Mouse (Mus musculus): ENCODE measurements around the gene Cacna2d3. TPM values are rescaled to one million over a fixed set of nuclear protein-coding genes. Genes with fewer than 3 reads are reported as not detected.

The Cacna2d3 gene
- polyA plus RNA-seq, 1 experiment from 2014 or later: 0.45 TPM

GRCm38 (mm10) chr14:29164653-29165030, 557.0 kb downstream of the Cacna2d3 start:
- no peaks in the 10 kb centered on the region for H3K36me3 ChIP-seq (ENCODE audit: insufficient read depth)
- no peaks in the 10 kb centered on the region for H3K4me1 ChIP-seq (ENCODE audit: insufficient read depth)
- H3K9ac ChIP-seq: no peak overlapping the region
- TF ChIP-seq CTCF (IDR thresholded peaks at IDR 0.05; ENCODE audit: low read depth): no peak
- no peak overlapping the region for H3K4me3 ChIP-seq (ENCODE audit: low read depth, low read length)
- H3K4me2 ChIP-seq: no peak overlapping the region
- WGBS: 82% methylated on average over 6 of the region's 6 CpGs
- no peaks in the 10 kb centered on the region for H3K9me3 ChIP-seq (ENCODE audit: low read depth, low read length)
- DNase-seq: no peak
- H3K27ac ChIP-seq (ENCODE audit: low read depth): no peak overlapping the region
- ATAC-seq (ENCODE audit: insufficient read depth): no peak
- no peaks in the 10 kb centered on the region for H3K27me3 ChIP-seq (ENCODE audit: insufficient read depth, low read length)

DNA sequence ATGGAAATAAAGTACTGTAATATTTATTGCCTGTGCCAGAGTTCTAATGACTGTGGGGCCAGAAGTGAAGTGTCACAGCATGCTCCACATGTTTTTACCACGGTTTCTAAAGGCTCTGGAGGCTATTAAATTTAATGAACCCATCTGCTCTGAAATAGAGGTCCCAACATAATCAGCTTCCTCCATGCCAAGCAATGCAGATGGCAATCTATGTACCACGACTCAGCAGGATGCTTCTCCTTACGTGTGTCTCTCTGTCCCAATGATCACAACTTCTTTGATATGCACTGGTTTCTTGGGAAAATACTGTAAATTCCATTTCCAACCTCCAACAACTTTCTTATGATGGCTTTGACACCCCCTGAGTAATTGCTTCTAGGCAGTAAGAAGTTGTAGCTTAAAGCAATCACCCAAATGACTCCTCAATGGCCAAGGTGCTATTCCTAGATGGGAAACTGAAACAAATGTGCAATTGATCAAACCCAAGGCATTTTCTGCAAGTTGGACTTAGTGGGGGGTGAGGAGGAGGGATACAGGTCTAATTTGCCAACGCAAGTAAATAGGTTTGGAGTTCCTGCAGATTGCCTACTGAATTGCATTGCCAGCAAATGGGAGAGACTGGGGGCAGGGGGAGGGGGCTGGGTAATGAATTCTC, 557.5 kb downstream of the Cacna2d3 start:
- H3K4me3 ChIP-seq (ENCODE audit: low read depth, low read length): no peak overlapping the region
- no peaks in the 10 kb centered on the region for H3K36me3 ChIP-seq (ENCODE audit: insufficient read depth)
- no peaks in the 10 kb centered on the region for H3K27me3 ChIP-seq (ENCODE audit: insufficient read depth, low read length)
- no peak overlapping the region for H3K9ac ChIP-seq
- ATAC-seq (ENCODE audit: insufficient read depth) (no peak), DNase-seq (no peak)
- H3K9me3 ChIP-seq (ENCODE audit: low read depth, low read length): no peaks in the 10 kb centered on the region
- TF ChIP-seq CTCF (IDR thresholded peaks at IDR 0.05; ENCODE audit: low read depth): no peak
- H3K27ac ChIP-seq (ENCODE audit: low read depth): no peak overlapping the region
- WGBS: 69% methylated on average over 4 of the region's 4 CpGs
- H3K4me2 ChIP-seq: no peak overlapping the region
- no peaks in the 10 kb centered on the region for H3K4me1 ChIP-seq (ENCODE audit: insufficient read depth)

GRCm38 (mm10) chr14:29159803-29160202, 561.9 kb downstream of the Cacna2d3 start:
- Histone ChIP-seq H3K4me1 (ENCODE audit: insufficient read depth) (no peaks in the 10 kb centered on the region), H3K36me3 (ENCODE audit: insufficient read depth) (no peaks in the 10 kb centered on the region), H3K4me2 (no peak overlapping the region), H3K9ac (no peak overlapping the region), H3K4me3 (ENCODE audit: low read depth, low read length) (no peak overlapping the region), H3K9me3 (ENCODE audit: low read depth, low read length) (no peaks in the 10 kb centered on the region), H3K27me3 (ENCODE audit: insufficient read depth, low read length) (no peaks in the 10 kb centered on the region), H3K27ac (ENCODE audit: low read depth) (no peak overlapping the region)
- TF ChIP-seq CTCF (IDR thresholded peaks at IDR 0.05; ENCODE audit: low read depth): no peak
- no peak for DNase-seq
- 82% methylated on average over 3 of the region's 3 CpGs for WGBS
- no peak for ATAC-seq (ENCODE audit: insufficient read depth)

GRCm38 (mm10) chr14:29157096-29157495, 564.6 kb downstream of the Cacna2d3 start:
- no peaks in the 10 kb centered on the region for H3K27me3 ChIP-seq (ENCODE audit: insufficient read depth, low read length)
- H3K9me3 ChIP-seq (ENCODE audit: low read depth, low read length): no peaks in the 10 kb centered on the region
- H3K36me3 ChIP-seq (ENCODE audit: insufficient read depth): no peaks in the 10 kb centered on the region
- ATAC-seq (ENCODE audit: insufficient read depth) (no peak), DNase-seq (no peak)
- 85% methylated on average over 5 of the region's 5 CpGs for WGBS
- H3K4me1 ChIP-seq (ENCODE audit: insufficient read depth): no peaks in the 10 kb centered on the region
- H3K4me3 ChIP-seq (ENCODE audit: low read depth, low read length): no peak overlapping the region
- H3K9ac ChIP-seq: no peak overlapping the region
- no peak overlapping the region for H3K27ac ChIP-seq (ENCODE audit: low read depth)
- no peak for TF ChIP-seq CTCF (IDR thresholded peaks at IDR 0.05; ENCODE audit: low read depth)
- H3K4me2 ChIP-seq: no peak overlapping the region

DNA sequence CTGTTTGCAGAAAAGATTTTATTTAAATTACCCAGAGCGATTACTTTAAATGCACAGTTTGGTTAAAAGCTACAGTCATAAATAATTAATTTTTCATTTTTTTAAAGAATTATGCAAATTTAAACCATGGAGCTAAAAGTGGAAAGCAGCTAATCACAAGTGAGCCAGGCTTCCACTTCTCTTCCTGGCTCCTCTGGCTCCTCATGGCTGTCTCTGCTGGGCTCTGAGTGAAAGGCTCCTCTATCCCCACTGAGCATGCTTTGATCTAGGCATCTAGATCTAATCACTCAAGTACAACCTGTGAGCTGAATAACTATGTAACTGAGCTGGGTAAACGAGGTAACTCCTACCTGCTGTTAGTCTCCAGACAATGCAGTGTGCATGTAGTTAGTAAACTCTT, 577.5 kb downstream of the Cacna2d3 start:
- Histone ChIP-seq H3K4me1 (ENCODE audit: insufficient read depth) (no peaks in the 10 kb centered on the region), H3K27ac (ENCODE audit: low read depth) (no peak overlapping the region), H3K36me3 (ENCODE audit: insufficient read depth) (no peaks in the 10 kb centered on the region), H3K9ac (no peak overlapping the region), H3K27me3 (ENCODE audit: insufficient read depth, low read length) (no peaks in the 10 kb centered on the region), H3K4me2 (no peak overlapping the region), H3K9me3 (ENCODE audit: low read depth, low read length) (no peaks in the 10 kb centered on the region), H3K4me3 (ENCODE audit: low read depth, low read length) (no peak overlapping the region)
- ATAC-seq (ENCODE audit: insufficient read depth): no peak
- WGBS: 50% methylated on average over 2 of the region's 2 CpGs
- DNase-seq: no peak
- no peak for TF ChIP-seq CTCF (IDR thresholded peaks at IDR 0.05; ENCODE audit: low read depth)

DNA sequence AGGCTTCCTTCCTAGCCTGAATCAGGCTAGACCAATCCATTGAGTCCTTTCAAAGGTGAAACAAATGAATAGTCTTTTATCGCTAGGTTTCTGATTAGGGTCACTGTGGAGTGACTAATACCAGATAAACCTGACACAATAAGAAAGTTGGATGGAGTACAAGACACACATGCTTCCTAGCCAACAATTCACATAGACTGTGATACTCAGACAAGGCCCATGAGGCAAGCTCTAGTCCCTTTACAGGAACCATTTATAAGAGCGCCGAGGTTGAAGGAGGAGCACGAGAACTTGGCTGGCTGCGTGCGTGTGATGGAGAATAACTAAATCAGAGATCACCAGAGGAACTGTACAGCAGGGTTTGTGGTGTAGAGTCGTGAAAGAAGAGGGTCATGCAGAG, 584.0 kb downstream of the Cacna2d3 start:
- no peaks in the 10 kb centered on the region for H3K36me3 ChIP-seq (ENCODE audit: insufficient read depth)
- no peaks in the 10 kb centered on the region for H3K27me3 ChIP-seq (ENCODE audit: insufficient read depth, low read length)
- 76% methylated on average over 7 of the region's 7 CpGs for WGBS
- no peak overlapping the region for H3K9ac ChIP-seq
- H3K4me2 ChIP-seq: no peak overlapping the region
- TF ChIP-seq CTCF (IDR thresholded peaks at IDR 0.05; ENCODE audit: low read depth): no peak
- ATAC-seq (ENCODE audit: insufficient read depth) (no peak), DNase-seq (no peak)
- no peak overlapping the region for H3K4me3 ChIP-seq (ENCODE audit: low read depth, low read length)
- no peak overlapping the region for H3K27ac ChIP-seq (ENCODE audit: low read depth)
- H3K4me1 ChIP-seq (ENCODE audit: insufficient read depth): no peaks in the 10 kb centered on the region
- no peaks in the 10 kb centered on the region for H3K9me3 ChIP-seq (ENCODE audit: low read depth, low read length)

DNA sequence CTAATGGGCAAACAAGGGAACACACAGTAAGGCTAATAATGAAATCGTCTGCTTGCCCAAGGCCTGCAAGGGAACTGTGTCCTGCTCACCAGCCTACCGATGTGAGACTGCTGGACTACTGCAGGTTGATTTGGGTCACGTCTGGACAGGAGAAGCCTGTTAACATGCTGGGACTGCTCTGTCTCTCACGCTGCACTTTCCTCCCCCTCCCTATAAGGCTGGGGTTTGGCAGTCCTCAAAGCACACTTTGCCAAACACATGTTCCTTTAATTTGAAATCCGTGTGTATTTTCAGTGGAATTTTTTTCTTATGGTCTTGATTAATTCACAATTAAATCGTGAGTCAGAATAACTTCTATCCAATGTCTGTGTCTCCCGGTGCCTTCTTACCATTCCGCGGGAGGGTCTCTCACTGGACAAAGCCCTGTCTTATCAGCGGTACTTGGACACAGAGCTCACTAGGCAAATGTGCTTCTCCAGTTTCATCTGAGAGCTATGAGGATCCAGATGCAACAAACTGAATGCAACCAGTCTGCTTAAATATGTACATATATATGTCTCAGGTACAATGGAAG, 584.6 kb downstream of the Cacna2d3 start:
- no peak for DNase-seq
- H3K9ac ChIP-seq: no peak overlapping the region
- no peaks in the 10 kb centered on the region for H3K36me3 ChIP-seq (ENCODE audit: insufficient read depth)
- H3K27ac ChIP-seq (ENCODE audit: low read depth): no peak overlapping the region
- no peak for TF ChIP-seq CTCF (IDR thresholded peaks at IDR 0.05; ENCODE audit: low read depth)
- H3K27me3 ChIP-seq (ENCODE audit: insufficient read depth, low read length): no peaks in the 10 kb centered on the region
- no peaks in the 10 kb centered on the region for H3K4me1 ChIP-seq (ENCODE audit: insufficient read depth)
- no peaks in the 10 kb centered on the region for H3K9me3 ChIP-seq (ENCODE audit: low read depth, low read length)
- no peak overlapping the region for H3K4me3 ChIP-seq (ENCODE audit: low read depth, low read length)
- no peak for ATAC-seq (ENCODE audit: insufficient read depth)
- H3K4me2 ChIP-seq: no peak overlapping the region
- 63% methylated on average over 10 of the region's 10 CpGs for WGBS
